Mouse (Mus musculus): Measurements from ENCODE around the gene Rln1. TPM values are rescaled to one million over a fixed set of nuclear protein-coding genes. Genes with fewer than 3 reads are reported as not detected.

The Rln1 gene
- polyA plus RNA-seq, 1 experiment from 2014 or later, result 2.5 TPM

- Histone ChIP-seq H3K4me3 (peak overlapping the region; percentile 10; the same call in 1 of the 2 replicates), H3K4me2 (peak overlapping the region; percentile 46), H3K4me1 (peaks cover 9% of the 10 kb centered on the region), H3K27me3 (replicated peaks) (no peaks in the 10 kb centered on the region), H3K9me3 (no peaks in the 10 kb centered on the region), H3K9ac (no peak overlapping the region), H3K27ac (no peak overlapping the region), H3K36me3 (replicated peaks) (peaks cover 8% of the 10 kb centered on the region; the same call in 1 of the 2 replicates)
- 4% methylated on average over 20 of the region's 20 CpGs for WGBS
- ATAC-seq (replicated peaks), result peak; percentile 78
These were observed 20.7 kb upstream of the Rln1 start for GRCm38 (mm10) chr19:29354895-29355877.

DNA sequence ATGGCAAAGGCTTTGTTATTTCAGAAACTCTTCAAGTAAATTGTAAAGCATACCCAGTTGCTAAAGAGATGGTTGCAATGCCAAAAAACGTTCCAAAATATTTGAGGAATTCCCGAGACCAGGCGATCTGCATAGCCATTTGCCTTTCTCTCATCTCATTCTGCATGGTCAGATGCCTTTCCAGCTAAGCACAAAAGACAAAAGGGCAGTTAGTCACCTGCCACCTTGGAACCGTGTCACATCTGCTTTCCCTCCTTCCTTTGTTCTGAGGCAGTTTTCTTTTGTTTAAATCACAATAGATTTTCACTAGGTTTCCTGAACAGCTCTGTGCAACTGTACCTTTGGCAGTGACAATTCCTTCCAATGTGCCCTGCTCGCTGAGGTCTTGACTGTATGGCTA lies 16.5 kb upstream of the Rln1 start:
- Histone ChIP-seq H3K9me3 (no peaks in the 10 kb centered on the region), H3K4me1 (peaks cover 5% of the 10 kb centered on the region; the same call in 1 of the 2 replicates), H3K4me2 (no peak overlapping the region), H3K27me3 (replicated peaks) (no peaks in the 10 kb centered on the region), H3K9ac (no peak overlapping the region), H3K36me3 (replicated peaks) (peaks cover 6% of the 10 kb centered on the region; the same call in 1 of the 2 replicates), H3K27ac (no peak overlapping the region), H3K4me3 (no peak overlapping the region)
- ATAC-seq (replicated peaks), result no peak
- 47% methylated on average over 5 of the region's 5 CpGs for WGBS

DNA sequence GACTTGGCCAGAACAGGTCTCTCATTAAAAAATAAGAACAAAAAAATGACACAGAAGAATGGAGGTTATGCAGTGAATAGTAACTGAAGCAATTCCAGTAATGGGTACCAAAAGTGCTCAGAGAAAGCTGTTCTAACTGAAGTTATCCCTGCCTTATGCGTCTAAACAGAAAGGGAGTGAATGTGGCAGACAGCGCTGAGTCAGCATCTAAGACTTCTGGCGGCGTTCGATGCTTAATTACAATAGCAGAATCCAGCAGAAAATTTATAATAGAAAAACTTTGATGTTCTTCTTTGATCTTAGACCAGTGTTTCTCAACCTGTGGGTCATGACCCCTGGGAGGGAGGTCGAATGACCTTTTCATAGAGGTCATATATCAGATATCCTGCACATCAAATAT lies 11.2 kb upstream of the Rln1 start:
- no peak overlapping the region for H3K27ac ChIP-seq
- no peaks in the 10 kb centered on the region for H3K27me3 ChIP-seq (replicated peaks)
- H3K36me3 ChIP-seq (replicated peaks), result no peaks in the 10 kb centered on the region; the same call in 1 of the 2 replicates
- no peak overlapping the region for H3K9ac ChIP-seq
- H3K4me3 ChIP-seq, result no peak overlapping the region
- H3K4me1 ChIP-seq, result no peaks in the 10 kb centered on the region
- no peak overlapping the region for H3K4me2 ChIP-seq
- ATAC-seq (replicated peaks), result no peak
- 84% methylated on average over 6 of the region's 6 CpGs for WGBS
- no peaks in the 10 kb centered on the region for H3K9me3 ChIP-seq

DNA sequence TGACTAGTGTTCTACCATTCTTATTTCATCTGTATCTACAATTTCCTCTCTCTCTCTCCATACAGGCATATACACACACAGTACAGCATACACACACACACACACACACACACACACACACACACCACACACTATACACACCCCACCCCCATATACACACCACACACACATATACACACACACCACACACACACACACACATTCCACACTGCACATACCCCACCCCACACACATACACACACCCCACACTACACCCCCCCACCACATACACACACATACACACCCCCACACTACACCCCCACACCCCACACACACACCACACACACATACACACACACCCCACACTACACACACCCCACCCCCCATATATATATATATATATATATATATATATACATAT lies 10.4 kb upstream of the Rln1 start:
- H3K27ac ChIP-seq, result no peak overlapping the region
- H3K4me3 ChIP-seq, result no peak overlapping the region
- no peaks in the 10 kb centered on the region; the same call in 1 of the 2 replicates for H3K36me3 ChIP-seq (replicated peaks)
- H3K4me1 ChIP-seq, result no peaks in the 10 kb centered on the region
- no peaks in the 10 kb centered on the region for H3K9me3 ChIP-seq
- H3K4me2 ChIP-seq, result no peak overlapping the region
- no peak overlapping the region for H3K9ac ChIP-seq
- no peak for ATAC-seq (replicated peaks)
- H3K27me3 ChIP-seq (replicated peaks), result no peaks in the 10 kb centered on the region

- no peaks in the 10 kb centered on the region for H3K36me3 ChIP-seq (replicated peaks)
- 92% methylated on average over 6 of the region's 6 CpGs for WGBS
- H3K9me3 ChIP-seq, result no peaks in the 10 kb centered on the region
- no peaks in the 10 kb centered on the region for H3K4me1 ChIP-seq
- H3K9ac ChIP-seq, result no peak overlapping the region
- ATAC-seq (replicated peaks), result no peak
- no peak overlapping the region for H3K27ac ChIP-seq
- no peak overlapping the region for H3K4me2 ChIP-seq
- H3K27me3 ChIP-seq (replicated peaks), result no peaks in the 10 kb centered on the region
- no peak overlapping the region for H3K4me3 ChIP-seq
These were observed 7.8 kb upstream of the Rln1 start for GRCm38 (mm10) chr19:29342281-29342680.

GRCm38 (mm10) chr19:29341029-29341428 lies 6.6 kb upstream of the Rln1 start:
- no peaks in the 10 kb centered on the region for H3K36me3 ChIP-seq (replicated peaks)
- H3K9ac ChIP-seq, result no peak overlapping the region
- 83% methylated on average over 4 of the region's 4 CpGs for WGBS
- H3K4me2 ChIP-seq, result no peak overlapping the region
- no peak overlapping the region for H3K27ac ChIP-seq
- no peaks in the 10 kb centered on the region for H3K4me1 ChIP-seq
- no peaks in the 10 kb centered on the region for H3K9me3 ChIP-seq
- no peak overlapping the region for H3K4me3 ChIP-seq
- ATAC-seq (replicated peaks), result no peak
- no peaks in the 10 kb centered on the region for H3K27me3 ChIP-seq (replicated peaks)

DNA sequence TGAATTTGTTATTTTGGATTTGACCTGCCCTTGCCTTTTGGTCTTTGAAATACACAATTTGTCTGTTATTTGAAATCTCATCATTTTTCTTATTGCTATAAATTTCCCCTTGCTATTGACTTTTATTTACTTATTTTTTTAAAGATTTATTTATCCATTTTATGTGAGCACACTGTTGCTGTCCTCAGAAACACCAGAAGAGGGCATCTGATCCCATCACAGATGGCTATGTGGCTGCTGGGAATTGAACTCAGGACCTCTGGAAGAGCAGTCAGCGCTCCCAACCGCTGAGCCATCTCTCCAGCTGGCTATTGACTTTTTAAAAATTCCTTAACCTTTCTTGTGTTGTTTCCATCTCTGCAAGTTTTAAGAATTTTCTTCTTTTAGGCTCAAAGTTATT lies 2.2 kb upstream of the Rln1 start:
- no peaks in the 10 kb centered on the region for H3K36me3 ChIP-seq (replicated peaks)
- no peaks in the 10 kb centered on the region for H3K9me3 ChIP-seq
- H3K9ac ChIP-seq, result no peak overlapping the region
- peaks cover 11% of the 10 kb centered on the region; the same call in 1 of the 2 replicates for H3K4me1 ChIP-seq
- no peaks in the 10 kb centered on the region for H3K27me3 ChIP-seq (replicated peaks)
- no peak overlapping the region for H3K27ac ChIP-seq
- H3K4me3 ChIP-seq, result no peak overlapping the region
- 88% methylated on average over 2 of the region's 2 CpGs for WGBS
- H3K4me2 ChIP-seq, result no peak overlapping the region
- ATAC-seq (replicated peaks), result no peak

DNA sequence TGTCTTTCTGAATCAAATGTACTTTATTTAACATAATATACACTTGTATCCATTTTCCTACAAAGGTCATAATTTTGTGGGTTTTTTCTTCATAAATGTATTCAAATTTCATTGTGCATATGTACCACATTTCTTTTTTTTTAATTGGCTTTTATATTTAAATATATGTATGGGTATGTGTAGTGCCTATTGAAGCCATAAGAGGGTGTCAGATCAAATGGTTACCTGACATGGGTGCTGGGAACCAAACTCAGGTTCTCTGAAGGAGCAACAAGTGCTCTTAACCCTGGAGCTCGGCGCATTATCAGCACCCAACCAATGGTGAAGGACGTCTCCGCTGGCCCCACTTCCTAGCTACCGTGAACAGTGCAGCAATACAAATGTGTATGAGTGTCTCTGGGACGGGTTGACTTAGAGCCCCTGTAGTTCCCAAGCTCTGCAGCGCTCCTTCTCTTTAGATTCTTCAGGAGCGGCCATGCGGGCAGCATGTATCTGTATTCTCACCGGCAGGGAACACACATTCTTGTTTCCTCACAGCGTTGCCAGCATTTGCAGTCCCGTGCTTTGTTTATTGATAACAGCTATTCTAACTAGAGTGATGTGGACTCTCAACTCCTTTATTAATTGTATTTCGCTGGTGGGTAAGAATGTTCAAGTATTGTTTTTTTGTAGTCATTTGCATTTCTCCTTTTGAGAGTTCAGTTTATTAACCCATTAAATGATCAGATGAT lies 7.5 kb downstream of the Rln1 start:
- 75% methylated on average over 13 of the region's 13 CpGs for WGBS
- Histone ChIP-seq H3K4me2 (no peak overlapping the region), H3K36me3 (replicated peaks) (no peaks in the 10 kb centered on the region), H3K27me3 (replicated peaks) (no peaks in the 10 kb centered on the region; the same call in 1 of the 2 replicates), H3K9ac (no peak overlapping the region), H3K9me3 (no peaks in the 10 kb centered on the region), H3K4me1 (peaks cover 5% of the 10 kb centered on the region; the same call in 1 of the 2 replicates), H3K4me3 (no peak overlapping the region), H3K27ac (no peak overlapping the region)
- ATAC-seq (replicated peaks), result no peak

DNA sequence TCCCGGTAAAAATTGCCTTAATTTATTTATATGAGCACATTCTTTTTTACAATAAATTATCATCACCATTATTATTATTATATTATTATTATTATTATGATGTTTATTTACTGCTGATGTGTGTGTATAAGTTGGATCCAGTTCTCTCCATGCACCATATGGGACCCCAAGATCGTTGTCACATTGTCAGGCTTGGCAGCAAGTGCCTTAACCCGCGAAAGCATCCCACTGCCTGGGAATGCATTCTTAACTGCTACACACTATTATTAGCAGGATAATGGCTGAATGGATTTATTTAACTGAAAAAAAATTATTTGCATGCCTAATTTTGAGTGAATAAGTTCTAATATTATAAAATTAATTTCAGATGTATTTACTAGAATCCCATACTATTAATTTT lies 8.1 kb downstream of the Rln1 start:
- Histone ChIP-seq H3K36me3 (replicated peaks) (no peaks in the 10 kb centered on the region), H3K4me1 (peaks cover 5% of the 10 kb centered on the region; the same call in 1 of the 2 replicates), H3K9me3 (no peaks in the 10 kb centered on the region), H3K4me2 (no peak overlapping the region), H3K27ac (no peak overlapping the region), H3K4me3 (no peak overlapping the region), H3K9ac (no peak overlapping the region), H3K27me3 (replicated peaks) (no peaks in the 10 kb centered on the region; the same call in 1 of the 2 replicates)
- WGBS, result 86% methylated on average over 4 of the region's 4 CpGs
- no peak for ATAC-seq (replicated peaks)

GRCm38 (mm10) chr19:29325852-29326180 lies 8.7 kb downstream of the Rln1 start:
- Histone ChIP-seq H3K4me3 (no peak overlapping the region), H3K9ac (no peak overlapping the region), H3K27me3 (replicated peaks) (no peaks in the 10 kb centered on the region; the same call in 1 of the 2 replicates), H3K4me2 (no peak overlapping the region; the same call in 1 of the 2 replicates), H3K4me1 (peaks cover 5% of the 10 kb centered on the region; the same call in 1 of the 2 replicates), H3K27ac (no peak overlapping the region), H3K9me3 (no peaks in the 10 kb centered on the region), H3K36me3 (replicated peaks) (no peaks in the 10 kb centered on the region)
- WGBS, result 73% methylated on average over 9 of the region's 9 CpGs
- ATAC-seq (replicated peaks), result no peak

GRCm38 (mm10) chr19:29325053-29325851 lies 9.2 kb downstream of the Rln1 start, which contains the start of gene Insl6:
TSS of gene Insl6 (minus strand) at chr19:29325356.
- Histone ChIP-seq H3K27ac (no peak within 1 kb of the TSS), H3K9ac (no peak within 1 kb of the TSS; the same call in 1 of the 2 replicates), H3K36me3 (replicated peaks) (no peaks in the 10 kb centered on the region), H3K4me3 (peak within 1 kb of the TSS; percentile 30), H3K27me3 (replicated peaks) (no peaks in the 10 kb centered on the region; the same call in 1 of the 2 replicates), H3K4me1 (peaks cover 5% of the 10 kb centered on the region; the same call in 1 of the 2 replicates), H3K4me2 (peak within 1 kb of the TSS; percentile 64), H3K9me3 (no peaks in the 10 kb centered on the region)
- peak; percentile 69 for ATAC-seq (replicated peaks)
- 5% methylated on average over 31 of the region's 31 CpGs for WGBS

Measured in midbrain, embryonic 15.5 days (tissue).